Mouse (Mus musculus): ENCODE results near the gene D930020B18Rik. TPM values are rescaled to one million over a fixed set of nuclear protein-coding genes. Genes with fewer than 3 reads are reported as not detected.

The D930020B18Rik gene
- polyA plus RNA-seq, 1 experiment from 2014 or later = 1.4 TPM

DNA sequence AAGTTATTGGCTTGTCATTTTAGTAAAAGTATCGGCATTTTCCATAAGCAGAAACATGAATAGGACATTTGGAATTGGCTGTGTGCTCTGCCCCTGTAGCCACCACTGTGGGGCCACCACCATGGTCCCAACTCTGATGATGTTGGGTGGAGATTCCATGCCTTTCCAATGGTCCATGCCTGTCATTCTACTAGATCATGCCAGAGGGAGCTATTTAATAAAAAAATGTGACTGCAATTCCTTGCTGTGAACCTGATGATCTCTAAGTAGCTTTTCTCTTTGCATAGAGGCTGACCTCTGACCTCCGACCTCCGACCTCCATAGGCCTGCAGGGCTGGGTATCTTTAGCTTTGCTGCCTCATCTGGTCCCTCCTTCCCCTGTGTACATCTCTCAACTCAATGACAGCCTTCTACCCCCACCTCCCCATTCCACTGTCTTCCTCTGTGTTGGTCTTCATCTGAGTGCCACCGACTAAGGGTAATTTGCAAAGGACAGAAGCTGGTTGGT lies 44.8 kb downstream of the D930020B18Rik start:
- Histone ChIP-seq H3K27ac (no peak overlapping the region), H3K36me3 (no peaks in the 10 kb centered on the region), H3K4me1 (peaks cover 4% of the 10 kb centered on the region; the same call in 1 of the 2 replicates), H3K4me2 (no peak overlapping the region), H3K27me3 (no peaks in the 10 kb centered on the region), H3K9me3 (no peaks in the 10 kb centered on the region), H3K4me3 (no peak overlapping the region), H3K9ac (no peak overlapping the region)
- ATAC-seq (ENCODE audit: insufficient number of reproducible peaks, low FRiP score, low TSS enrichment, low read depth) = no peak
- WGBS = 91% methylated on average over 4 of the region's 4 CpGs

DNA sequence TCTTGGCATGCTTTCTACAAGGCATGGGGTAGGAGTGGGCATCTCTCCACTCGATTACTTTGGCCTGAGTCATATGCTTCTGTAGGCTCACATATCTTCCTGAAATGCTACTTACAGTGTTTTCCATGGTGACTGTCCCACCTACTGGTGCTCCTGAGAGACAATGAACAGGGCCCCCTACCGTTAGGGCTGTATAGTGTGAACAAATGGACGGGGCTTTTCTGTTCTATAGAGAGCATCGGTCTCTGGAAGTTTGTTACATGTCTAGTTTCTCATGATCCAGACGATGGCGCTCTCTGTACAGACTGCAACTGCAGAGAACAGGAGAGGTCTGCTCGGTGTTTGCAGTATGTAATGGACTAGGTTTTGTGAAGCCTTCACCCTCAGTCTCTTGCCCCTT lies 46.1 kb downstream of the D930020B18Rik start:
- Histone ChIP-seq H3K9ac (no peak overlapping the region), H3K4me3 (no peak overlapping the region), H3K27me3 (no peaks in the 10 kb centered on the region), H3K36me3 (no peaks in the 10 kb centered on the region), H3K4me1 (peaks cover 4% of the 10 kb centered on the region; the same call in 1 of the 2 replicates), H3K27ac (no peak overlapping the region), H3K4me2 (no peak overlapping the region), H3K9me3 (no peaks in the 10 kb centered on the region)
- no peak for ATAC-seq (ENCODE audit: insufficient number of reproducible peaks, low FRiP score, low TSS enrichment, low read depth)
- 76% methylated on average over 7 of the region's 7 CpGs for WGBS

- Histone ChIP-seq H3K4me1 (peaks cover 9% of the 10 kb centered on the region; the same call in 1 of the 2 replicates), H3K36me3 (no peaks in the 10 kb centered on the region), H3K27me3 (no peaks in the 10 kb centered on the region), H3K4me2 (no peak overlapping the region), H3K27ac (no peak overlapping the region), H3K9ac (no peak overlapping the region), H3K9me3 (no peaks in the 10 kb centered on the region), H3K4me3 (no peak overlapping the region)
- peak; percentile 59; the same call in 1 of the 2 replicates for ATAC-seq (ENCODE audit: insufficient number of reproducible peaks, low FRiP score, low TSS enrichment, low read depth)
- WGBS = 16% methylated on average over 15 of the region's 15 CpGs
These were observed 48.4 kb downstream of the D930020B18Rik start for GRCm38 (mm10) chr10:121689591-121690314.

GRCm38 (mm10) chr10:121692944-121693579 lies 51.7 kb downstream of the D930020B18Rik start:
- Histone ChIP-seq H3K36me3 (no peaks in the 10 kb centered on the region), H3K4me2 (peak overlapping the region; percentile 25; the same call in 1 of the 2 replicates), H3K27me3 (no peaks in the 10 kb centered on the region), H3K27ac (no peak overlapping the region), H3K4me1 (peaks cover 9% of the 10 kb centered on the region; the same call in 1 of the 2 replicates), H3K9ac (no peak overlapping the region), H3K9me3 (no peaks in the 10 kb centered on the region), H3K4me3 (peak overlapping the region; percentile 20)
- 37% methylated on average over 18 of the region's 18 CpGs for WGBS
- no peak for ATAC-seq (ENCODE audit: insufficient number of reproducible peaks, low FRiP score, low TSS enrichment, low read depth)

DNA sequence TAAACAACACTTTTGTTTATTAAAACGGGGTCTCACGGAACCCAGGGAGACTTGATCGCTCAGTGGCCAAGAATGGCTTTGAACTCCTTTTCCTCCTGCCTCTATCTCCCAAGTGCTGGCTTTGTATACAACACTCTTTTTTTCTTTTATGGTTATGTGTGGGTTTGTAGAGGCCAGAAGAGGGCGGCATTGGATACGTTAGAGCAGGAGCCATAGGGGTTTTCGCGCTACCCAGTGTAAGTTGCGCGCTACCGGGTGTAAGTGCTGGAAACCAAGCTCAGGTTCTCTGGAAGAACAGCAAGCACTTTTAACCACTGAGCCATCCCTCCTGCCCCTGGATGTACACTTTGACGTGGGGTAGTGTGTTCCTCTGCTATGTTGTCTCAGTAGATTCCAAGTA lies 53.2 kb downstream of the D930020B18Rik start:
- Histone ChIP-seq H3K9me3 (no peaks in the 10 kb centered on the region), H3K4me3 (no peak overlapping the region), H3K27ac (no peak overlapping the region), H3K4me1 (peaks cover 7% of the 10 kb centered on the region; the same call in 1 of the 2 replicates), H3K4me2 (no peak overlapping the region), H3K27me3 (no peaks in the 10 kb centered on the region), H3K9ac (no peak overlapping the region), H3K36me3 (no peaks in the 10 kb centered on the region)
- no peak for ATAC-seq (ENCODE audit: insufficient number of reproducible peaks, low FRiP score, low TSS enrichment, low read depth)
- WGBS = 82% methylated on average over 11 of the region's 11 CpGs

DNA sequence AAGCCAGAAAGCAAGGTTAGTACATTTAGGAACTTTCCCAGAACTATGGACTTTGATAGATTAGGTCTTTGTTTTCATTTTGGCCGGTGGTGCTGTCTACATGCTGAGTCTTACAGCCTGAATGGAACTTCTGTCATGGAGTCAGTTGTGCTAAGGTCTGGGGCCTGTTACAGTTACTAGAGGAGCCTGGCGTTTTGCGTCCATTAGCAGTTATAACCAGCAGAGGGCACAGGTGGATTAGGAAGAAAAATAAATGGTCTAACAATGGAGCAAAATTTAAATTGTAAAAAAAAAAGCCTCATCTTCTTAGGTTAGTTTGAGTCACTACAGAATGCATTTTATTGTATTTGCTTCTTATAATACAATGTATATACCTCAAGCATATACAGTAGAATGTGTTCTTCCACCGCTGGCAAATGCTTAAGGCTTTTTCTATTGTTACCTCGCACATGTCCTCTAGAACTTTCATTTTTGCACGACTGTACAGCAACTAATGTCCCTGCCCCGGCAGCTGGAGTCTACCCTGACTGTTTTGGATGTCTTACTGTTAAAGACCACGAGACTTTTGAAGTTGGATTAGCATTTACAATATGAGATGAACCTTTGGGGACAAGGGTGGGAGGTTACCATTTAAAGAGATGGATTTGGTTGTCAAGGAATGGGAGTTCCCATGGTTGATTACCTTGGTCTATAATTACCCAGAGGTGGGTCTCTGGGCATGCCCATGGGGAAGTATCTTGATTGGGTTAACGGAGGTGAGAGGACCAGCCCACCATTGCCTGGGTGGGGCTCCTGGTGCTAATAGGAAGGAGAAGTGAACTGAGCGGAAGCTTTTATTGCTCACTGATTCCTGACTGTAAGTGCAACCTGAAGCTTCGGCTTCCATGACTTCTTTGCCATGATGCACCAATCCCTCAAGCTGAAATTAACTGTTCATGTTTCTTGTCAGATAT lies 60.2 kb downstream of the D930020B18Rik start:
- H3K4me2 ChIP-seq = no peak overlapping the region
- H3K9ac ChIP-seq = no peak overlapping the region
- H3K4me3 ChIP-seq = no peak overlapping the region
- no peak overlapping the region for H3K27ac ChIP-seq
- no peak for ATAC-seq (ENCODE audit: insufficient number of reproducible peaks, low FRiP score, low TSS enrichment, low read depth)
- H3K4me1 ChIP-seq = no peaks in the 10 kb centered on the region
- no peaks in the 10 kb centered on the region for H3K36me3 ChIP-seq
- 52% methylated on average over 11 of the region's 11 CpGs for WGBS
- no peaks in the 10 kb centered on the region for H3K27me3 ChIP-seq
- no peaks in the 10 kb centered on the region for H3K9me3 ChIP-seq

DNA sequence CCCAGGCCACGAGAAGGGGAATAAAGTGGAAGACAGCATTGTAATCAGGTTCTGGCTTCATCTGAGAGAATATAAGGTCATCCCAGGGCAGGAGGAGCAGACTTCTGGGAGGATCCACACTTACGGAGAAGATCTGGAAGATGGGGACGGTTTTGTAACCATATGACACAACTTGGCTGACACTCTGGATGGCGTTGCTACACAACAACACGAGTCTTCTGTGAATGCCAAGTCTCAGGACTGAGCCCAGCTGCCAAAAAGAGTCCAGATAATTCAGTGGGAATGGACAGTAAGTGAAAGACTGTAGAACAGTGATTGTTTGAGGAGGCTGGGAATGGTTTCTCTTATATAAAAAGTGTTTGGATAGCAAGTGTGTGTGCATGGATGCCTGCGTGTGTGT lies 62.2 kb downstream of the D930020B18Rik start:
- Histone ChIP-seq H3K36me3 (no peaks in the 10 kb centered on the region), H3K9ac (no peak overlapping the region), H3K4me3 (no peak overlapping the region), H3K27ac (no peak overlapping the region), H3K9me3 (no peaks in the 10 kb centered on the region), H3K4me1 (no peaks in the 10 kb centered on the region), H3K4me2 (no peak overlapping the region), H3K27me3 (no peaks in the 10 kb centered on the region)
- 80% methylated on average over 6 of the region's 6 CpGs for WGBS
- no peak for ATAC-seq (ENCODE audit: insufficient number of reproducible peaks, low FRiP score, low TSS enrichment, low read depth)

DNA sequence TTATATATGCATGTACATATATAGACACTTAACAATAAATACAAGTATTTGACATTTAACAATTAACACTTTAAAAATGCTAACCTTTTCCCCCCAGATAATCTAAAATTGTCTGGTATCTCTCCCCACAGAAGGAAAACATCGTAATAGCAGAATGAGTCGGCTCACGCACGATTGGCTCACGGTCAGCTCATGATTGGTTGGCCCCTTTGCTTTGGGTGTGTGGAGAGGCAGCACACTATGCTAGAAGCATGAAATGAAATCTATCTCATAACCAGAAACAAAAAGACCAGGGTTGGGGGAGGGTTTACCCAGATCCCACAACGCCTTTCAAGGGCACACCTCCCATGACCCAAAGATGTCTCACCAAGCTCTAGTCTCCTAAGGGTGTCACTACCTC lies 63.5 kb downstream of the D930020B18Rik start:
- 92% methylated on average over 6 of the region's 6 CpGs for WGBS
- Histone ChIP-seq H3K9ac (no peak overlapping the region), H3K4me2 (no peak overlapping the region), H3K36me3 (no peaks in the 10 kb centered on the region), H3K9me3 (no peaks in the 10 kb centered on the region), H3K27me3 (no peaks in the 10 kb centered on the region), H3K27ac (no peak overlapping the region), H3K4me1 (no peaks in the 10 kb centered on the region), H3K4me3 (no peak overlapping the region)
- no peak for ATAC-seq (ENCODE audit: insufficient number of reproducible peaks, low FRiP score, low TSS enrichment, low read depth)

- 87% methylated on average over 15 of the region's 15 CpGs for WGBS
- ATAC-seq (ENCODE audit: insufficient number of reproducible peaks, low FRiP score, low TSS enrichment, low read depth) = no peak
- H3K27ac ChIP-seq = no peak overlapping the region
These were observed 64.2 kb downstream of the D930020B18Rik start for GRCm38 (mm10) chr10:121705399-121706163.

DNA sequence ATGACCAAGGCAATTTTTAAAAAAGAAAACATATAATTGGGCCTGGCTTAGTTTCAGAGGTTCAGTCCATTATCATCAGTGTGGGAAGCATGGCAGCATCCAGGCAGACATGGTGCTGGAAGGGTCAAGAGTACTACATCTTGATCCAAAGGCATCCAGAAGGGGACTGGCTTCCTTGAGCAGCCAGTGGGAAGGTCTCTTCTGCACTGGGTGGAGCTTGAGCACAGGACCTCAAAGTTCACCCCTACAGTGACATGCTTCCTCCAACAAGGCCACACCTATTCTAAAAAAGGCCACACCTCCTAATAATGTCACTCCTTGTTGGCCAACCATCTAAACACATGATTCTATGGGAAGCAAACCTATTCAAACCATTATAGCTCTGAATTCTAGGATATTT lies 75.5 kb downstream of the D930020B18Rik start:
- ATAC-seq (ENCODE audit: insufficient number of reproducible peaks, low FRiP score, low TSS enrichment, low read depth) = no peak
- Histone ChIP-seq H3K9me3 (no peaks in the 10 kb centered on the region), H3K27ac (no peak overlapping the region), H3K27me3 (no peaks in the 10 kb centered on the region), H3K4me3 (no peak overlapping the region), H3K4me2 (no peak overlapping the region), H3K4me1 (no peaks in the 10 kb centered on the region), H3K9ac (no peak overlapping the region), H3K36me3 (no peaks in the 10 kb centered on the region)

More at GRCm38 (mm10) chr10:121705399-121706163, 64.2 kb downstream of the D930020B18Rik start:
- Histone ChIP-seq H3K36me3 (no peaks in the 10 kb centered on the region), H3K27me3 (no peaks in the 10 kb centered on the region), H3K4me1 (no peaks in the 10 kb centered on the region), H3K4me3 (no peak overlapping the region), H3K9me3 (no peaks in the 10 kb centered on the region), H3K4me2 (no peak overlapping the region), H3K9ac (no peak overlapping the region)
